Mouse (Mus musculus): ENCODE results near the gene Mansc1. TPM values are rescaled to one million over a fixed set of nuclear protein-coding genes. Genes with fewer than 3 reads are reported as not detected.

The Mansc1 gene
- polyA plus RNA-seq, 1 experiment from 2014 or later: 1.1 TPM

DNA sequence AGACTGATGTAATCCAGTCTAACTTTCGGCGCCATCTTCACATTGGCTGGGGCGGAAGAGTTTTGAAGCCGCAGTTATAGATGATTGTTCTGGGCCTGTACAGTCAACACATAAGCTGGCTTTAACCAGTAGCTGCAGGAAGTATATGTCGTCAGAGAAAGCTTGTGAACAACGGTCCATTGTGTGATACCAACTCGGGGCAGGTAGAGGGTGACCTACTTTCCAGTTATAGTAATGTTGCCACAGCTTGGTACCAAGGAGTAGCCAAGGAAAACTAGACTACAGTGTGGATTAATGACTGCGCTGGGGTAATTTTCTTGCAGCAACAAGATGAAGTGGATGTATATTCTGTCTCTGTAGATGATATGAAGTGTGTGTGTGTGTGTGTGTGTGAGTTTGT lies 1.3 kb upstream of the Mansc1 start:
- ATAC-seq: no peak
- Histone ChIP-seq H3K27ac (no peak overlapping the region), H3K4me1 (replicated peaks) (peaks cover 10% of the 10 kb centered on the region), H3K4me2 (replicated peaks) (no peak overlapping the region), H3K36me3 (no peaks in the 10 kb centered on the region), H3K27me3 (peaks cover 28% of the 10 kb centered on the region), H3K4me3 (replicated peaks) (no peak overlapping the region), H3K9ac (replicated peaks) (no peak overlapping the region), H3K9me3 (no peaks in the 10 kb centered on the region)
- WGBS: 87% methylated on average over 8 of the region's 8 CpGs

DNA sequence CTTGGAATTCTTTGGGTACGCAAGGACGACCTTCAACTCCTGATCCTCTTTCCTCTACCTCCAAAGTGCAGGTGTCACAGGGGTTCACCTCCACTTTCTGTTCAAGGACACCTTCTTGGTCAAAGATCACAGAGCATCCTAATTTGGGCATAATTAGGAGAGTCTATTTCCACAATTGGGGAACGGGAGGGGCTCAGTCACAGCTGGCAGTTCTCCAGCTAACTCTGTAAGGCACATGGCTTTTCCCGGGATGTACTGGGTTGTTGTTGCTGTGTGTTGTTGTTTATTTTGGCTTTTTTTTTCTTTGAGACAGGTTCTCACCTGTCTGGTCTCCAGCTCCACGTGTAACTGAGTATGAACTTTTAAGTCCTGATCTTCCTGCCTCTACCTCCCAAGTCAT lies 468 bp upstream of the Mansc1 start:
- Histone ChIP-seq H3K9me3 (no peaks in the 10 kb centered on the region), H3K4me3 (replicated peaks) (peak overlapping the region; percentile 51), H3K4me2 (replicated peaks) (peak overlapping the region; percentile 87), H3K9ac (replicated peaks) (no peak overlapping the region; the same call in 1 of the 2 replicates), H3K36me3 (no peaks in the 10 kb centered on the region), H3K27ac (no peak overlapping the region), H3K27me3 (peaks cover 28% of the 10 kb centered on the region), H3K4me1 (replicated peaks) (peaks cover 10% of the 10 kb centered on the region)
- ATAC-seq: no peak
- WGBS: 46% methylated on average over 5 of the region's 5 CpGs

DNA sequence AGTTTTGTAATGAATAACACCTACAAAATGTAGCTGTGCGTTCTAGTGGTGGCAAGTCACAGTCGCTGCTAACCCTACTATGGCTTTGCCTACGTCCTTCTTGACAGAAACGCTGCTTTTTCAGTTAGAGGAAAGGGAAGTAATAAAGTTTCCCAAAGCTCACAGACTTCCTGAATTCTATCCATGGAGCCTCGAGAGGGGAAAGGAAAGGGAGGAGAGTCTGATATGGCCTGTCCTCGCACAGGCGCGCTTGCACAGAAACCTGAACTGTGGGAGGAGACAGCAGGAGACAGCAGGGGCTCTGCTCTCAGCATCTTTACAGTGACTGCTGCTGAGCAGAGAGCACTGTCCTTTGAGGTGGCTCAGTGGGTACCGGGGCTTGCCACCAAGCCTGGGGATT lies 1.8 kb downstream of the Mansc1 start:
- no peaks in the 10 kb centered on the region for H3K36me3 ChIP-seq
- 82% methylated on average over 9 of the region's 9 CpGs for WGBS
- H3K27me3 ChIP-seq: peaks cover 28% of the 10 kb centered on the region

DNA sequence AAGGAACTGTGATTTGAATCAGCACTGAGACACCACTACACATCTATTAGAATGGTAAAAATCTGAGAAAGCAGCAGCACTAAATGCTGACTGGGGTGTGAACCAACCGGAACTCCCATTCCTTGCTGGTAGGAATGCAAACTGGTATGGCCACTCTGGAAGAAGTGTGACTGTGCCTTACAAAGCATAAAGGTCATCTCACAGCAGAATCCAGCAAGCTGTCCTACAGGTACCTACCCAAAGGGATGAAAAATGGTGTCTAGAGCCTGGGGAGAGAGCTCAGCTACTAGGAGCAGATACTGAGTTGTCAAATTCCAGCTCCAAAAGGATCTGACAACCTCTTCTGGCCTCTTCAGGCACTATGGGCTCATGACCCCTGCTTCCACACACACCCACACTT lies 5.7 kb downstream of the Mansc1 start:
- Histone ChIP-seq H3K27me3 (peaks cover 8% of the 10 kb centered on the region), H3K9me3 (no peaks in the 10 kb centered on the region), H3K27ac (no peak overlapping the region), H3K4me3 (replicated peaks) (no peak overlapping the region), H3K9ac (replicated peaks) (no peak overlapping the region), H3K4me1 (replicated peaks) (no peaks in the 10 kb centered on the region), H3K36me3 (no peaks in the 10 kb centered on the region), H3K4me2 (replicated peaks) (no peak overlapping the region)
- 96% methylated on average over 1 of the region's 1 CpGs for WGBS
- no peak for ATAC-seq

More for the DNA sequence above, 1.8 kb downstream of the Mansc1 start:
- ATAC-seq: no peak
- Histone ChIP-seq H3K9ac (replicated peaks) (no peak overlapping the region), H3K9me3 (no peaks in the 10 kb centered on the region), H3K4me2 (replicated peaks) (no peak overlapping the region), H3K4me3 (replicated peaks) (no peak overlapping the region), H3K4me1 (replicated peaks) (peaks cover 10% of the 10 kb centered on the region), H3K27ac (no peak overlapping the region)

DNA sequence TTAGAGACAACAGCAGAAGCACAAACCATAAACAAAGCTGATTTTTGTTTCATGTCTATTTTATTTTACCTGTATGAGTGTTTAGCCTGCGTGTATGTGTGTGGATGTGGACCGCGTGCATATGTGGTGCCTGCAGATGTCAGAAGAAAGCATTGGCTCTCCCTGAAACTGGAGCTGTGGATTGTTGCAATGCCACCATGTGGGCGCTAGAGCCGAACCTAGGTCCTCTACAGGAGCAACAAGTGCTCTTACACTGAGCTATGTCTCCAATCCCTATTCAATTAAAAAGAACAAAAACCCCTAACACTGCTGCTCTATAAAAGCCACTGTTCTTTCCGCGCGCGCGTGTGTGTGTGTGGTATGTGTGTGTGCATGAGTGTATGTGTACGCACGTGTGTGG lies 6.9 kb downstream of the Mansc1 start:
- Histone ChIP-seq H3K9ac (replicated peaks) (no peak overlapping the region), H3K4me1 (replicated peaks) (no peaks in the 10 kb centered on the region), H3K36me3 (no peaks in the 10 kb centered on the region), H3K27ac (no peak overlapping the region), H3K9me3 (no peaks in the 10 kb centered on the region), H3K4me3 (replicated peaks) (no peak overlapping the region), H3K4me2 (replicated peaks) (no peak overlapping the region), H3K27me3 (no peaks in the 10 kb centered on the region)
- 58% methylated on average over 12 of the region's 12 CpGs for WGBS
- ATAC-seq: no peak

DNA sequence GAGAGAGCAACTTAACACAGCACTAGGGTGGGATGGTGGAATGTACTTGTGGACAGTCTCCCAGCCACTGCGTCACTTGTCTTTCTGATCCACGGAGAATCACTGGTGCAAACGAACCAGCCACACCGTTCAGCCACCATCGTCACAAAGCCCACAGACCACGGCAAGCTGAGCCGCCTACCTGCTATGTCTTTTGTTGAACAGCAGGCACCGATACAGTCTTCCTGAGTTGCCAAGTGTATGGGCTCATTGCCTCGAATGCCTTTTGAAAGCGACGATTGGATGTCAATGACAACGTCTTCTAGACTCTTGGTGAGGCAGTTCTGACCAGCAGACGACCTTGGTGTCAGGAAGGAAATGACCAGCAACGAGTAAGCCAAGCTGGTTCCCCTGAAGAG lies 10.7 kb downstream of the Mansc1 start:
- no peak overlapping the region for H3K4me3 ChIP-seq (replicated peaks)

DNA sequence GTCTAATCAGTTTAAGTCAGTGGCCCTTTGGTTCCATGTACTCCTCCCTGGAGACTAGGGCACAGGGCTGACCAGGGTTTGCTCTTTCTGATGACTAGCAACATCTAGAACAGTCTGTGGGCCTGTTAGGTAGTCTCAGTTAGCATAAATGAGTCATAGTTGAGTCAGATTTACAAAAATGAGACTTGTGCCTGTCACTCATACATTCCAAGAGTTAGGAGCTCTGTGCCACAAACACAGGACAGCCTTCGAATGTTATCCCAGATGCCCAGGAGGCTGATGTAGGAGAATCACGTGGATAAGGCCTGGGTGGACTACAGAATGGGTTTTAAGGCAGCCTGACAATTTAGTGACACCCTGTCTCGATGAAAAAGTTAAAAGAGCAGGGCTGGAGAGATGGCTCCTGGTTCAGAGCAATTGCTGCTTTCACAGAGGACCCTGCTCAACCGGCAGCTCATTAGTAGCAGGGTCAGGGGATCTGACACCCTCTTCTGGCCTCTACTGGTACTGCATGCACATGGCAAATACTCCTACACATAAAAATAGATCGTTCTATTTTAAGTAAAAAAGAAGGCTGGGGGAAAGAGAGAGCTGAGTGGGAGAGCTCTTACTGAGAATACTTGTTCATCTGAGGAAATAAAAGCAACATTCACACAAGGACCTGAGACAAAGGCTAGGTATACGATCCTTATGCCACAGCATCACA lies 11.3 kb downstream of the Mansc1 start:
- H3K36me3 ChIP-seq: no peaks in the 10 kb centered on the region
- WGBS: 64% methylated on average over 6 of the region's 6 CpGs
- H3K4me2 ChIP-seq (replicated peaks): no peak overlapping the region
- no peak overlapping the region for H3K4me3 ChIP-seq (replicated peaks)
- ATAC-seq: no peak
- H3K27me3 ChIP-seq: no peaks in the 10 kb centered on the region
- H3K9ac ChIP-seq (replicated peaks): no peak overlapping the region
- H3K9me3 ChIP-seq: no peaks in the 10 kb centered on the region
- H3K4me1 ChIP-seq (replicated peaks): no peaks in the 10 kb centered on the region
- H3K27ac ChIP-seq: no peak overlapping the region

More for the DNA sequence above, 10.7 kb downstream of the Mansc1 start:
- no peak overlapping the region for H3K27ac ChIP-seq
- no peak overlapping the region for H3K9ac ChIP-seq (replicated peaks)
- H3K36me3 ChIP-seq: no peaks in the 10 kb centered on the region
- ATAC-seq: no peak
- H3K4me1 ChIP-seq (replicated peaks): no peaks in the 10 kb centered on the region
- H3K27me3 ChIP-seq: no peaks in the 10 kb centered on the region
- WGBS: 84% methylated on average over 14 of the region's 14 CpGs
- H3K4me2 ChIP-seq (replicated peaks): no peak overlapping the region
- H3K9me3 ChIP-seq: no peaks in the 10 kb centered on the region

DNA sequence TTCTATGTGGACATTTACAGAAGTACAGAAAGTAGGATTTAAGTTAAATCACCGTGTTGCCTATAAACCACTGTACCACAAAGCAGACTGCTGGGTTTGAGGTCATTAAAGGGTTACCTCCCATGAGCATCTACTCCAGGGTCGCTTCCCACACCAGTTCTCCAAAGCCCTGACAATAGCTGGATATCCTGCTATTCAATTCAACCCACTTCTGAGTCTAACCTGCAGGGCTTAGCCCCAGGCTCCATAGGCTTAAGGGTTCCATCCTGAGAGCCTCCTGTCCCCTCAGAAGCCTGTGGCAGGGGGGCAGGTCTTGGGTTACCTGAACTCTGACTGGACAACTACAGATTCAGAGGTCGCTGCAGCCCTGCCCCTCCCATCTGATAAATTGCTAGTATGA lies 12.2 kb downstream of the Mansc1 start:
- Histone ChIP-seq H3K9me3 (no peaks in the 10 kb centered on the region), H3K36me3 (no peaks in the 10 kb centered on the region), H3K9ac (replicated peaks) (no peak overlapping the region), H3K4me2 (replicated peaks) (no peak overlapping the region), H3K27ac (no peak overlapping the region), H3K27me3 (no peaks in the 10 kb centered on the region), H3K4me3 (replicated peaks) (no peak overlapping the region), H3K4me1 (replicated peaks) (no peaks in the 10 kb centered on the region)
- WGBS: 71% methylated on average over 3 of the region's 3 CpGs
- ATAC-seq: no peak

DNA sequence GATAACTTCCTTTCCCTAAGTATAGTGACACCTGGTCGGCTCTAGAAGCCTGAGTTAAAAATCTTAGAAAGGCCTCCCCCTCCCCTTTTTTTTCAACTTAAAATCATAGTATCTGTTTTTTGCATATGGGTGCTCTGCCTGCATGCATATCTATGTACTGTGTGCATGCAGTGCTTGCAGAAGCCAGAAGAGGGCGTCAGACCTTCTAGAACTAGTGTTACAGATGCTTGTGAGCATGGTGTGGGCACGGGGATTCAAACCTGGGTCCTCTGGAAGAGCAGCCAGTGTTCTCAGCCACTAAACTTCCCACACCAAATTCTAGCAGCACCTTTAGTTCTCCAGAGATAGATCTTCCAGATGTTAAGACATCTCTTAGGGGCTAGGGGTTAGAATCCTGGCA lies 14.7 kb downstream of the Mansc1 start:
- Histone ChIP-seq H3K27ac (no peak overlapping the region), H3K4me2 (replicated peaks) (no peak overlapping the region), H3K27me3 (no peaks in the 10 kb centered on the region), H3K36me3 (no peaks in the 10 kb centered on the region), H3K4me3 (replicated peaks) (no peak overlapping the region), H3K4me1 (replicated peaks) (no peaks in the 10 kb centered on the region), H3K9me3 (no peaks in the 10 kb centered on the region), H3K9ac (replicated peaks) (no peak overlapping the region)
- WGBS: 52% methylated on average over 3 of the region's 3 CpGs
- no peak for ATAC-seq

DNA sequence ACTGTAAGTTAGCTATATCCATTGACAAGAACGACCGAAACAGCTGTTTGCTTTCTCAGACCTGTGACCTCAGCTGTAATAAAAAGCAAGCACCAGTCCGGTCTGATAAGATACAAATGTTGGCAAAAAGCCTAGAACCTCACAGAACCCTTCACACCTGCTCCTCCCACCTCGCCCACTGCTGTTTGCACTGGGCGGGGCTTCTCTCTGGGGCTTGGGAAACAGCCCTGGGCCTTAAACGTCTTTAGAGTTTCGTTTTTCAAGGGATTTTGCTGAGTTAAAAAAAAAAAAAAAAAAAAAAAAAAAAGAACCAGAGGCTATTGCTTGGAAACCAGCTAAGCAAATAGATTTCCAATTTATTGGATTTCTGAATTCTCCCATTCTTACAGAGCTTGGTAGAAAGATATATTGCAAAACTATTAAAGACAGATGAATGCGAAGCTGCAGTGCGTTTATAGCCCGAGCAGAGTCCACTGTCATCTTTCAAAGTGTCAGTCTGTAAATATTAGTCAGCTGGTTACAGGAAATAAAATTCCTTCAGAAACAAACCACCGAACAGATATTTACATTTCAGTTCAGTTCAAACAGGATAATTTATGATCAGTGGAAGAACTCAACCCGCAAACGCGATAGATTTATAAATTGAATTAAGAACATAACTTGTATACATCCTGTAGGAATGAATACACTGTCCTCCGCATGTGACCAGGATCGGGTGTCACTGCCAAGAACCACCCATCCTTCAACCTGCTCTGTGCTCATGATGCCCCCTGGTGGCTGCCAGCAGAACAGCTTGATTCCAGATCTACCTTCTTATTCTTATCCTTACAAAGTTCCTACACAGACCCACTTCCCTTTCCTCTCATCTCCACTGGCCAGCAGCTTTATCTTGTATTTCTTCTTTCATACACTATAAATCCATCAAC lies 17.3 kb downstream of the Mansc1 start:
- H3K4me3 ChIP-seq (replicated peaks): no peak overlapping the region
- no peaks in the 10 kb centered on the region for H3K9me3 ChIP-seq
- H3K27ac ChIP-seq: no peak overlapping the region
- no peaks in the 10 kb centered on the region for H3K4me1 ChIP-seq (replicated peaks)
- H3K36me3 ChIP-seq: no peaks in the 10 kb centered on the region
- no peak overlapping the region for H3K9ac ChIP-seq (replicated peaks)
- WGBS: 29% methylated on average over 16 of the region's 16 CpGs
- H3K4me2 ChIP-seq (replicated peaks): no peak overlapping the region
- no peaks in the 10 kb centered on the region for H3K27me3 ChIP-seq
- peak; percentile 44; the same call in 1 of the 2 replicates for ATAC-seq

DNA sequence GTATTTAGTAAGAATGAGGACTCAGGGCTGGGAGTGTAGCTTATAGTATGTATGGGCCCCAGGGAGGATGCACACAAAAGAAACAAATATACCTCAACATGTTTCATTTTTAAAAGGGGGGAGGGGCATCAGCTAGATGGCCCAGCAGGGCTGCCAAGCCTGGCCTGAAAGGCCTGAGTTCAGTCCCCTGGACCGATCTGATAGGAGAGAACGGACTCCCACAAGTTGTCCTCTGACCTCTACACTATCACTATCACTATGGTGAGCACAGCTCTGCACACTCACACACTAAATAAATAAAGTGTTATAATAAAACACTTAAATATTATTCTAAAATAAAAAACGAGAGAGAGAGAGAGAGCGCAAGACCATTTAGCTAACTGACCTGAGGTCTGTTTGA lies 18.0 kb downstream of the Mansc1 start:
- 0 out of 2 replicates have a peak, but pooled peaks have one; percentile 52 for ATAC-seq
- Histone ChIP-seq H3K4me2 (replicated peaks) (no peak overlapping the region), H3K27me3 (no peaks in the 10 kb centered on the region), H3K9me3 (no peaks in the 10 kb centered on the region), H3K27ac (no peak overlapping the region), H3K9ac (replicated peaks) (no peak overlapping the region), H3K4me3 (replicated peaks) (no peak overlapping the region), H3K4me1 (replicated peaks) (no peaks in the 10 kb centered on the region), H3K36me3 (no peaks in the 10 kb centered on the region)
- 88% methylated on average over 4 of the region's 4 CpGs for WGBS

DNA sequence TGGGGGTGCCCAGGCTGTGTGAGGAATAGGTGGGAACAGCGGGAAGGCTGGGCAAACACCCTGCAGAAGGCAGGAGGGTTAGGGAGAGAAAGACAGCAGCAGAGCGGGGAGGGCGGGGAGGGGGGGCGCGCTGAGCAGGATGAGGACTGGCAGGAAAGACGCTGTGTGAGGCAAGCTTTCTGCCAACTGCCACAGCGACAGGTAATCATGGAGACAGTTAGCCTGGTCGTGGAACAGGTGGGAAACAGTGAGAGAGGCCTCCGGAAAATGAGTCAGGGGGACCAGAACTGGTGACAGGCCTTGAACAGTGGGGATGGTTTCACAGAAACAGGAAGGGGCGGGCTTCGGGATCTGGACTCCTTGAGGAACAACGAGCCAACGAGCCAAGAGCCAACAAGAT lies 20.4 kb downstream of the Mansc1 start:
- no peak for ATAC-seq
- Histone ChIP-seq H3K4me1 (replicated peaks) (no peaks in the 10 kb centered on the region), H3K9me3 (no peaks in the 10 kb centered on the region), H3K4me3 (replicated peaks) (no peak overlapping the region), H3K27ac (no peak overlapping the region), H3K27me3 (no peaks in the 10 kb centered on the region), H3K9ac (replicated peaks) (no peak overlapping the region), H3K4me2 (replicated peaks) (no peak overlapping the region), H3K36me3 (no peaks in the 10 kb centered on the region)
- WGBS: 79% methylated on average over 13 of the region's 13 CpGs
